Mouse (Mus musculus) CD4-positive naive resting alpha-beta T cell, adult 76 days (primary cell): ENCODE data around the gene Calhm6. TPM values are rescaled to one million over a fixed set of nuclear protein-coding genes. Genes with fewer than 3 reads are reported as not detected.

ENCODE experiments used
- total RNA-seq: library from RNA; stranded (reverse); gene quantifications from one replicate; pipeline ENCODE4 v1.2.4, GENCODE M21; 2023

Gene Calhm6
- total RNA-seq, result 13.0 TPM

DNA sequence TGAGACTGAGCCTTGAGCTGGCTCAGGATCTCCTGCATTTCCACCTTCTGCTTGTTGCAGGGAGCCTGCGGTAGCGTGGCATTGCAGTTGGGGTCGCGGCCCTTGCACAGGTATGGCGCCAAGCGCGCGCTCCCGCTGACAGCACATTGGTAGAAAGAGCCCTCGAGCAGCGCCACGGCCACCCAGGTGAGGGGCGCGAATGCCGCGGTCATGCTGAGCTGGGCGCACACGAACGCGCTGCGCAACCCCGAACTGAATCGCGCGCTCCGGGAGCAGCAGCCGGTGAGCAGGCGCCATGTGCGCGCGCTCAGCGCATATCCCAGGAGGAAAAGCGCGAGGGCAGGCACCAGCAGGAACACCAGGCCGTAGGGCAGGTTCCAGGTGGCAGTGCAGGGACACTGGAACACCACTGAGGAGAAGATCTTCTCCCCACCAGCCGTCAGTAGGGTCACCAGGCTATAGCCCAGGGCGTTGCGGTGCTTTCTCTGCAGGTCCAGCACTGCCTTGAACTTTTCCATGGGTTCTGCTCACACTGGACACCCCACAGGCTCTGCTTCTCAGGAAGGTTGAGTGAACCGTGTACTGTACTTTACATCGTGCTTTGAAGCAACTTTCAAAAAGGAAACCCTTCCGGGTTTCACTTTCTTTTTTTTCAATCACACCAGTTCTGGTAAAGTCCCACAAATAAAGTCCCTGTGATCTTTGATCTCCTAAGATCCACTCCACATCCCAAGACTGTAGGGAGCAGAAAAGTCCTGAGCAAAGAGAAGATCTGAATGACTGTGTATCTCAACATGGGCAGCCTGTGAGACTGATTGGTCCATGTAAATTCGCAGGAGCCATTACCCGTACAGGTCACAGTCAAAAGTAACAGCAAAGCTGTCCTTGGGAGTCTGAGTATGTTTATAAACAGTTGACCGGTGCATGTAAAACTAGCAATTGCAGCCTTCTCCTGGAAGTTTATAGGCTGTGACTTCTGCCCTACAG lies at the start of gene Calhm6:
TSS of gene Calhm6 (minus strand) at position 593 of the 987 bp plus-strand sequence.

DNA sequence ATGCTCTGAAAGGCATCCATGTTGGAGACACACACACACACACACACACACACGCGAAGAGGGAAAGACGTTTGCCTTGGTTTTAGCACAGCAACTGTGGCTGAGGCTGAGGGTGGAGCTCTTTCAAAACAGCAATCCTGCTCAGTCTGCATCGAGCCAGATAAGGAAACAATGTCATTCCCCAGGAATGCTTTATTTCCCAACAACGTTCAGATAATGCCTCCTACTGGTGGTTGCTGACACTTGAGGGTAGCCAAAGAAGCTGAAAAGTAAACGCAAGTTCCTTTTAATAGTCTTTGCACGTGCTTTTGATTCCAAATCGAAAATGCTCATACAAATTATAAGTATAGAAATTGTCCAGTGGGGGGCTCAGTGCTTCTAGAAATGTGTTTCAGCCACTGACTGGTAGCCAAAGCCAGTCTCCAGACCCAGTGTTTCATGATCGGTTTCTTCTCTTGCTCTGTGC lies 31.3 kb downstream of the Calhm6 start, which contains the start of gene Calhm5:
TSS of gene Calhm5 (minus strand) at position 102 of the 466 bp plus-strand sequence.

Other genes starting within 250 kb of the Calhm6 start
- gene Rsph4a, start 222.9 kb downstream of the Calhm6 start, total RNA-seq, result not detected
- 73.0 TPM for gene Zup1, start 176.7 kb downstream of the Calhm6 start, total RNA-seq
- 51.9 TPM for gene Rwdd1, start 108.4 kb downstream of the Calhm6 start, total RNA-seq
- gene Trappc3l, start 90.4 kb downstream of the Calhm6 start, total RNA-seq, result not detected
- not detected for gene Calhm4, start 83.7 kb downstream of the Calhm6 start, total RNA-seq
- gene Calhm5, start 31.5 kb downstream of the Calhm6 start, total RNA-seq, result not detected
- gene Dse, start 79.7 kb upstream of the Calhm6 start, total RNA-seq, result 10.3 TPM
- 113 TPM for gene Tspyl1, start 154.2 kb upstream of the Calhm6 start, total RNA-seq
- 13.2 TPM for gene Tspyl4, start 169.5 kb upstream of the Calhm6 start, total RNA-seq